Mouse (Mus musculus) liver, embryonic 11.5 days (tissue): ENCODE results near the gene Aicda. TPM values are rescaled to one million over a fixed set of nuclear protein-coding genes. Genes with fewer than 3 reads are reported as not detected.
"Not testable (repeated sequence)": the region's sequence is repeated elsewhere in the genome, so short reads cannot be mapped to it uniquely, and the experiment has no call there.

Experiments used
- ATAC-seq: fragments of 200-750 bp; cut with Nextera tagmentation; replicated peaks from 2 replicates; pipeline ENCODE4 v1.8.0; 2017; ENCODE audit warnings: moderate number of reproducible peaks, mild to moderate bottlenecking, moderate TSS enrichment, moderate library complexity; ENCODE audit not compliant: low FRiP score
- DNase-seq: peaks from one replicate; pipeline ENCODE4 v3.0.0-alpha.2; 2017; ENCODE audit warnings: low spot score
- H3K27ac ChIP-seq: fragments of 300-500 bp; sonication (generic); 2 replicates; pipeline ENCODE4 v1.5.1; 2014; ENCODE audit warnings: mild to moderate bottlenecking, low read depth, low read length, control low read depth
- H3K27me3 ChIP-seq: fragments of 300-500 bp; sonication (generic); replicated peaks from 2 replicates; pipeline ENCODE4 v1.6.1; 2014; ENCODE audit warnings: low read length, mixed read lengths; ENCODE audit not compliant: control insufficient read depth, insufficient read depth
- H3K36me3 ChIP-seq: fragments of 300-500 bp; sonication (generic); 2 replicates; pipeline ENCODE4 v1.6.1; 2014; ENCODE audit warnings: mild to moderate bottlenecking, low read length, moderate library complexity, mixed read lengths; ENCODE audit not compliant: control insufficient read depth, insufficient read depth
- H3K4me1 ChIP-seq: fragments of 300-500 bp; sonication (generic); replicated peaks from 2 replicates; pipeline ENCODE4 v1.6.1; 2014; ENCODE audit warnings: low read length, mixed read lengths; ENCODE audit not compliant: control insufficient read depth, insufficient read depth
- H3K4me2 ChIP-seq: fragments of 300-500 bp; sonication (generic); 2 replicates; pipeline ENCODE4 v1.6.1; 2014; ENCODE audit warnings: mild to moderate bottlenecking, control low read depth, moderate library complexity
- H3K4me3 ChIP-seq: fragments of 300-500 bp; sonication (generic); 2 replicates; pipeline ENCODE4 v1.5.1; 2014; ENCODE audit warnings: low read depth, low read length, control low read depth
- H3K9ac ChIP-seq: fragments of 300-500 bp; sonication (generic); 2 replicates; pipeline ENCODE4 v1.6.1; 2014; ENCODE audit warnings: low read depth, low read length, control low read depth
- H3K9me3 ChIP-seq: fragments of 300-500 bp; sonication (generic); 2 replicates; pipeline ENCODE4 v1.6.1; 2016; ENCODE audit warnings: low read length, inconsistent platforms, mixed read lengths; ENCODE audit not compliant: control insufficient read depth
- WGBS: fragments of 180-500 bp; shearing (Covaris S2); extraction: QIAGEN DNeasy Blood & Tissue Kit; methylation state at CpG from one replicate; pipeline ENCODE4 v1.1.7; 2014; 5-methylcytosine and 5-hydroxymethylcytosine counted together
- polyA plus RNA-seq: library from polyadenylated mRNA; unstranded; fragments of >200 nt; fragmentation: Nextera tagmentation; extraction: Ambion mirVana; gene quantifications from 2 replicates; pipeline ENCODE4 v1.2.1, GENCODE M21; 2014

The Aicda gene
- polyA plus RNA-seq, result 0.18 TPM in 1 of 2 replicates, not detected in the other

DNA sequence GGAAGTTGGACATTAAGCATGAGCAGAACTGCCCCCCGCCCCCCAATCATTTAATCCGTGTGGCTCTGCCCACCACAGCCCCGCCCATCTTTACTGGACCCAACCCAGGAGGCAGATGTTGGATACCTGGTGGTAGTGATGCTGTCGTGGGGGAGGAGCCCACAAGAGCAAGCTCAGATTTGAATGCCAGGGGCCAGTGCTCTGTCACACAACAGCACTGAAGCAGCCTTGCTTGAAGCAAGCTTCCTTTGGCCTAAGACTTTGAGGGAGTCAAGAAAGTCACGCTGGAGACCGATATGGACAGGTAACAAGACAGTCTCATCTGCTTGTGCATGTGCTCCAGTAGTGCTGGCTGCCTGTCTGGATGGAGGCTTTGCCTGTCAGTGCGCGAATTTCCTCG is at the start of gene Aicda:
Gene Aicda (plus strand): TSS at position 196 of the 400 bp plus-strand sequence.
- WGBS, result 47% methylated on average over 9 of the region's 9 CpGs
- Histone ChIP-seq H3K36me3 (no peaks in the 10 kb centered on the region), H3K27ac (no peak within 1 kb of the TSS), H3K4me2 (no peak within 1 kb of the TSS), H3K9me3 (no peaks in the 10 kb centered on the region), H3K4me1 (no peaks in the 10 kb centered on the region), H3K4me3 (no peak within 1 kb of the TSS), H3K9ac (no peak within 1 kb of the TSS), H3K27me3 (0 out of 2 replicates have a peak, but pooled peaks cover 7% of the 10 kb centered on the region)
- ATAC-seq (no peak), DNase-seq (no peak)

DNA sequence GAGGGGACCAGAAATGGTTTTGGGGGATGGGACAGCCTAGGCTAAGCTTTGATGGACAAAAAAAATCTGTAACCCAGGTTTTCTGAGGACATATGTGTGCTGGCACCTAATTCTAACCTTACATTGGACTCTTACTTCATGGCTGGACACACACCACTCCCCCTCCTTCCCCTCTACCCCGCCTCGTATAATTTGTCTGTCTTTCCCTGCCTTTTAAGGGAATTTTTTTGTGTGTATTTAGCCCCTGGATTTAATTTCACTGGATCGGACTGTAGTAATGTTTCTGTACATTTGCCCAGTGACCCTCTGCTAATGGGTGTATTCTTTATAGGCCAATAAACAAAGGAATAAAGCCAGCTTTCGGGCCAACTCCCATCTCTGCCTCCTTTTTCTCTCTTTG is 48.6 kb upstream of the Aicda start:
- no peak overlapping the region for H3K4me3 ChIP-seq
- no peaks in the 10 kb centered on the region for H3K27me3 ChIP-seq
- WGBS, result 71% methylated on average over 4 of the region's 4 CpGs
- H3K36me3 ChIP-seq, result no peaks in the 10 kb centered on the region
- H3K4me1 ChIP-seq, result no peaks in the 10 kb centered on the region
- H3K9me3 ChIP-seq, result no peaks in the 10 kb centered on the region
- H3K9ac ChIP-seq, result no peak overlapping the region
- H3K27ac ChIP-seq, result no peak overlapping the region
- ATAC-seq (no peak), DNase-seq (no peak)
- H3K4me2 ChIP-seq, result no peak overlapping the region

GRCm38 (mm10) chr6:122505545-122505944 is 48.1 kb upstream of the Aicda start, which contains the start of gene Mfap5:
TSS of gene Mfap5 (plus strand) at chr6:122505845.
- no peak within 1 kb of the TSS for H3K27ac ChIP-seq

DNA sequence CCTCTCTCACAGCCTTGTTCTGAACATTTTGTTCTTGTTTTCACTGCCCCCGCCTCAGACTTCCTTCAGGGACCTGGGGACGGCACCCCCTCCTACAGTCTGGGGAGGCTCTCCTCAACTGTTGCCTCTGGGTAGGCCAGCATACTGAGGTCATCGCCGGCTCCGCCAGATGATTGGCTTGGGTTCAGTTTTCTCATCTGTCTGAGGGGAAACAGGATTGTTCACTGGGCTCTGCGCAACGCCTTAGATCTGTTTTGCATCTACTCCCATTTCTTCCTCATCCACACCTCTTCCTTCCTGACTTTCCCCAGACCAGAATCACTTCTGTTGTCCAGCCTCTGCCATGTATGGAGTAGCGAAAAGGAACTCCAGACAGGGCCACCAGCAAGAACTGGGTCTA is 45.1 kb upstream of the Aicda start:
- DNase-seq (no peak), ATAC-seq (no peak)
- Histone ChIP-seq H3K4me2 (no peak overlapping the region), H3K4me3 (no peak overlapping the region), H3K9me3 (no peaks in the 10 kb centered on the region), H3K9ac (no peak overlapping the region), H3K36me3 (no peaks in the 10 kb centered on the region), H3K4me1 (no peaks in the 10 kb centered on the region), H3K27ac (no peak overlapping the region), H3K27me3 (no peaks in the 10 kb centered on the region)
- 65% methylated on average over 8 of the region's 8 CpGs for WGBS

More at GRCm38 (mm10) chr6:122505545-122505944, 48.1 kb upstream of the Aicda start, which contains the start of gene Mfap5:
- Histone ChIP-seq H3K9me3 (no peaks in the 10 kb centered on the region), H3K4me3 (no peak within 1 kb of the TSS), H3K36me3 (no peaks in the 10 kb centered on the region), H3K9ac (no peak within 1 kb of the TSS), H3K4me2 (no peak within 1 kb of the TSS), H3K4me1 (no peaks in the 10 kb centered on the region), H3K27me3 (no peaks in the 10 kb centered on the region)
- WGBS, result 74% methylated on average over 3 of the region's 3 CpGs
- ATAC-seq (no peak), DNase-seq (no peak)

- Histone ChIP-seq H3K36me3 (no peaks in the 10 kb centered on the region), H3K4me3 (no peak overlapping the region), H3K4me1 (no peaks in the 10 kb centered on the region), H3K9me3 (no peaks in the 10 kb centered on the region), H3K4me2 (no peak overlapping the region), H3K27ac (no peak overlapping the region), H3K27me3 (no peaks in the 10 kb centered on the region), H3K9ac (no peak overlapping the region)
- no peak for DNase-seq
- no peak for ATAC-seq
- WGBS, result 66% methylated on average over 12 of the region's 12 CpGs
Measured at GRCm38 (mm10) chr6:122512914-122513878, 40.4 kb upstream of the Aicda start.

DNA sequence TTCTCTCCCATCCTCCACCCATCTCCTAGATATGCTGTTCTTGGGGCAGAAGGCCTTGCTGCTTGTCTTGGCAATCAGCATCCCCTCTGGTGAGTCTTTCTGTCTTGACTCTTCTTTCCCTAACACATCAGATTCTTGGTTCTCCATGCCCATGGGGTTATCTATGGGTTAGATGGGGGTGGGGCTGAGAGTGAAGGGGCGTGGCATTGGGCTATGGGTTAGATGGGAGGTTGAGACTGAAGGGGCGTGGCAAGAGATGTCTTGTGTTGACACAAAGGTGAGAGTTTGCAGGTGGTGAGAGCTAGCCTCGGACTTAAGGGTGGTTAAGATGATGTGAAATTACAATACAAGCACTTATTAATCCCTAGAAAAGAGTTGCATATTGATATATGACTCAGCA is 39.3 kb upstream of the Aicda start:
- ATAC-seq, result no peak
- no peak for DNase-seq
- H3K9me3 ChIP-seq, result no peaks in the 10 kb centered on the region
- no peaks in the 10 kb centered on the region for H3K4me1 ChIP-seq
- H3K4me2 ChIP-seq, result no peak overlapping the region
- H3K4me3 ChIP-seq, result no peak overlapping the region
- H3K27ac ChIP-seq, result no peak overlapping the region
- H3K27me3 ChIP-seq, result no peaks in the 10 kb centered on the region
- H3K36me3 ChIP-seq, result no peaks in the 10 kb centered on the region
- WGBS, result 64% methylated on average over 3 of the region's 3 CpGs
- no peak overlapping the region for H3K9ac ChIP-seq

DNA sequence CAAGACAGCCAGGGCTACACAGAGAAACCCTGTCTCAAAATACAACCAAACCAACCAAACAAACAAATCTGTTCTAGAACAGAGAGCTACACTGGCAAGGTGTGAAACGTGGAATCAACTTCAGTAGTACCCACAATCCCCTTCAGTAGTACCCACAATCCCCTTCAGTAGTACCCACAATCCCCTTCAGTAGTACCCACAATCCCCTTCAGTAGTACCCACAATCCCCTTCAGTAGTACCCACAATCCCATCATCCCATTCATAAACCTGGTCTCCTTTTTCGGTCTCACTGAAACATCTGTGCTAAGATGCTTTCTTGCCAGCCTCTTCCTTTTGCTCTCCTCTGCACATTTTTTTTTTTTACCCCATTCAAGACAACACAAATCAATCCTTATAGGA is 37.8 kb upstream of the Aicda start:
- H3K36me3 ChIP-seq, H3K4me3 ChIP-seq, ATAC-seq, H3K4me1 ChIP-seq, H3K4me2 ChIP-seq, H3K27ac ChIP-seq, H3K27me3 ChIP-seq, DNase-seq, H3K9me3 ChIP-seq, H3K9ac ChIP-seq: not testable (repeated sequence)
- 89% methylated on average over 2 of the region's 2 CpGs for WGBS

- no peaks in the 10 kb centered on the region for H3K27me3 ChIP-seq
- no peak overlapping the region for H3K27ac ChIP-seq
- no peak overlapping the region for H3K4me2 ChIP-seq
- no peaks in the 10 kb centered on the region for H3K36me3 ChIP-seq
- 79% methylated on average over 1 of the region's 1 CpGs for WGBS
- no peak overlapping the region for H3K4me3 ChIP-seq
- DNase-seq (no peak), ATAC-seq (no peak)
- no peak overlapping the region for H3K9ac ChIP-seq
- no peaks in the 10 kb centered on the region for H3K4me1 ChIP-seq
- no peaks in the 10 kb centered on the region for H3K9me3 ChIP-seq
Measured at GRCm38 (mm10) chr6:122517668-122518067, 35.9 kb upstream of the Aicda start.

DNA sequence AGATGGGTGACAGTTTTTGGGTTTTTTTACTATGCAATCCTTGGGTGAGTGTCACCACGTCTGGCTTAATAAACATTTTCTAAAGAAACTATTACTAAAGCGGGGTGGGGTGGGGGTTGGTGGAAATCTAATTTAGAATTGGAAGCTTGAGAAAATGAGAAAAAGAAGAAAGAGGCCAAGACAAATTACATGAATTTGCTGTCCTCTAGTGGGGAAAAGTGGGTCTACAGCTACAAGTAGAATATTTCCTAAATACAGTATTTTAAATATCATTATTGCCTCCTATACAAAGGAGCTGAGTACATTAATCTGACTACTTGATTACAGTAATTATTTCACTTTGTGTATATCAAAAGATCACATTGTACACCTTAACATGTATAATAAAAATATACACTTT is 34.2 kb upstream of the Aicda start:
- Histone ChIP-seq H3K9ac (no peak overlapping the region), H3K36me3 (no peaks in the 10 kb centered on the region), H3K9me3 (no peaks in the 10 kb centered on the region), H3K4me1 (no peaks in the 10 kb centered on the region), H3K27me3 (no peaks in the 10 kb centered on the region), H3K27ac (no peak overlapping the region), H3K4me2 (no peak overlapping the region), H3K4me3 (no peak overlapping the region)
- ATAC-seq (no peak), DNase-seq (no peak)
- WGBS, result 36% methylated on average over 2 of the region's 2 CpGs
